Mouse (Mus musculus): Measurements from ENCODE around the gene Pdk2.

Gene Pdk2

DNA sequence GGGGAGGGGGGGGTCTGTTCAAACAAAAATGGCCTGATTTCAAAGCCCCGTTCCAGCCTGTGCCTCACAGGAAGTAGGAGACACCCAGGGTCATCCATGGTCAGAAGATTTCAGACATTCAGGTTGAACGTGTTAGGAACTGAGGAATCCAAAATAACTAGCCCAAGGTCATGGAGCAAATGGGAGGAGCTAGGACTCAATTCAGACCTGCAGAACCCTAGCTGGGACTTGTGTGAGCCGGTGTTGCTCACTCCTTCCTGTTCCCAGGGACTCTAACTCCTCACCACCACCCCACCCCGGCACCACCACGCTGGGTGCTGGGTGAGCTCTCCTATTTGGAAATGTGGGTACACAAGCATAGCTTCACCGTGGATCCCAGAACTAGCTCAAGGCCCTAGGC lies 53.8 kb downstream of the Pdk2 start:
- DNase-seq (ENCODE audit: low spot score): no peak

- DNase-seq (ENCODE audit: low spot score): no peak
Measured at GRCm38 (mm10) chr11:94986435-94986834, 54.7 kb downstream of the Pdk2 start.

DNA sequence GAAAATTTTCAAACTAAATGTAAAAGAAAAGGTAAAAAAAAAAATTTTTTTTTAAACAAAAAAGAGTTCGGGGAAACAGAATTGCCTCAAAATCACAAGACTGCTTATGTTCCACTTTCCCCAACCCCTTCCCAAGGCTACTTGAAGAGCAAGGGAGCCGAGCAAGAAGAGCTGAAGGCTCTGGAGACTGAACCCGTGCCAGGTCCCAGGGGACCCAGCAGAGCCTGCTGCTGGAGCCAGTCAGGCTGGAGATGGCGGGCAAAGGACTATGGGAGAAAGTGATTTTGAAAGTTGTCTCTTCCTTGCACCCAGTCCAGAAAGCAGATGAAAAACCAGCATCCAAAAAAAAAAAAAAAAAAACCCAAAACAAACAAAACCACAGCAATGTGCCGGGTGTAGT lies 55.3 kb downstream of the Pdk2 start:
- no peak for DNase-seq (ENCODE audit: low spot score)

GRCm38 (mm10) chr11:94985140-94985539 lies 56.0 kb downstream of the Pdk2 start:
- no peak for DNase-seq (ENCODE audit: low spot score)

GRCm38 (mm10) chr11:94979462-94980179 lies 61.5 kb downstream of the Pdk2 start:
- no peak for DNase-seq (ENCODE audit: low spot score)

GRCm38 (mm10) chr11:94978947-94979346 lies 62.2 kb downstream of the Pdk2 start:
- DNase-seq (ENCODE audit: low spot score): peak; percentile 94

- no peak for DNase-seq (ENCODE audit: low spot score)
Measured at GRCm38 (mm10) chr11:94978178-94978915, 62.8 kb downstream of the Pdk2 start.

Measured in ovary, postnatal 10 days (tissue).